Mouse (Mus musculus) liver, postnatal 0 days (tissue): ENCODE results near the gene Lypd6b. TPM values are rescaled to one million over a fixed set of nuclear protein-coding genes. Genes with fewer than 3 reads are reported as not detected.

ENCODE experiments used
- ATAC-seq: fragments of 200-750 bp; cut with Nextera tagmentation; 2 replicates; pipeline ENCODE4 v1.8.0; 2017; ENCODE audit warnings: mild to moderate bottlenecking, moderate library complexity
- DNase-seq: peaks from one replicate; pipeline ENCODE4 v3.0.0-alpha.2; 2016
- H3K27ac ChIP-seq: fragments of 300-500 bp; sonication (generic); 2 replicates; pipeline ENCODE4 v1.5.1; 2014; ENCODE audit warnings: antibody characterized with exemption, moderate library complexity, mild to moderate bottlenecking, low read depth
- H3K27me3 ChIP-seq: fragments of 300-500 bp; sonication (generic); 2 replicates; pipeline ENCODE4 v1.6.1; 2014; ENCODE audit warnings: low read length, control low read depth, mixed read lengths; ENCODE audit not compliant: insufficient read depth
- H3K36me3 ChIP-seq: fragments of 300-500 bp; sonication (generic); replicated peaks from 2 replicates; pipeline ENCODE4 v1.6.1; 2014; ENCODE audit warnings: mild to moderate bottlenecking, control low read depth, low read length, moderate library complexity, mixed read lengths; ENCODE audit not compliant: insufficient read depth
- H3K4me1 ChIP-seq: fragments of 300-500 bp; sonication (generic); 2 replicates; pipeline ENCODE4 v1.6.1; 2014; ENCODE audit warnings: antibody characterized with exemption, mild to moderate bottlenecking, control low read depth; ENCODE audit not compliant: insufficient read depth
- H3K4me2 ChIP-seq: fragments of 300-500 bp; sonication (generic); 2 replicates; pipeline ENCODE4 v1.6.1; 2014; ENCODE audit warnings: low read depth, mild to moderate bottlenecking, low read length, moderate library complexity, mixed read lengths
- H3K4me3 ChIP-seq: fragments of 300-500 bp; sonication (generic); 2 replicates; pipeline ENCODE4 v1.5.1; 2014; ENCODE audit warnings: low read depth, low read length
- H3K9ac ChIP-seq: fragments of 300-500 bp; sonication (generic); replicated peaks from 2 replicates; pipeline ENCODE4 v1.6.1; 2014; ENCODE audit warnings: mild to moderate bottlenecking, moderate library complexity
- H3K9me3 ChIP-seq: fragments of 300-500 bp; sonication (generic); 2 replicates; pipeline ENCODE4 v1.6.1; 2016; ENCODE audit warnings: mild to moderate bottlenecking, control low read depth, low read length, mixed read lengths
- CTCF ChIP-seq: sonication (generic); IDR thresholded peaks from 2 replicates; pipeline ENCODE4 v1.5.1; 2016; ENCODE audit warnings: antibody characterized with exemption, low read depth
- EP300 ChIP-seq: IDR thresholded peaks from 2 replicates; pipeline ENCODE4 v1.6.1; 2016; ENCODE audit warnings: antibody characterized with exemption, low read depth, mild to moderate bottlenecking
- WGBS: fragments of 180-500 bp; shearing (Covaris S2); extraction: QIAGEN DNeasy Blood & Tissue Kit; methylation state at CpG from one replicate; pipeline ENCODE4 v1.1.7; 2014; ENCODE audit not compliant: insufficient replicate concordance; 5-methylcytosine and 5-hydroxymethylcytosine counted together
- polyA plus RNA-seq: library from polyadenylated mRNA; unstranded; fragments of >200 nt; fragmentation: Nextera tagmentation; extraction: Ambion mirVana; gene quantifications from 2 replicates; pipeline ENCODE4 v1.2.1, GENCODE M21; 2015

Gene Lypd6b
- polyA plus RNA-seq, 1 experiment from 2014 or later = not detected

DNA sequence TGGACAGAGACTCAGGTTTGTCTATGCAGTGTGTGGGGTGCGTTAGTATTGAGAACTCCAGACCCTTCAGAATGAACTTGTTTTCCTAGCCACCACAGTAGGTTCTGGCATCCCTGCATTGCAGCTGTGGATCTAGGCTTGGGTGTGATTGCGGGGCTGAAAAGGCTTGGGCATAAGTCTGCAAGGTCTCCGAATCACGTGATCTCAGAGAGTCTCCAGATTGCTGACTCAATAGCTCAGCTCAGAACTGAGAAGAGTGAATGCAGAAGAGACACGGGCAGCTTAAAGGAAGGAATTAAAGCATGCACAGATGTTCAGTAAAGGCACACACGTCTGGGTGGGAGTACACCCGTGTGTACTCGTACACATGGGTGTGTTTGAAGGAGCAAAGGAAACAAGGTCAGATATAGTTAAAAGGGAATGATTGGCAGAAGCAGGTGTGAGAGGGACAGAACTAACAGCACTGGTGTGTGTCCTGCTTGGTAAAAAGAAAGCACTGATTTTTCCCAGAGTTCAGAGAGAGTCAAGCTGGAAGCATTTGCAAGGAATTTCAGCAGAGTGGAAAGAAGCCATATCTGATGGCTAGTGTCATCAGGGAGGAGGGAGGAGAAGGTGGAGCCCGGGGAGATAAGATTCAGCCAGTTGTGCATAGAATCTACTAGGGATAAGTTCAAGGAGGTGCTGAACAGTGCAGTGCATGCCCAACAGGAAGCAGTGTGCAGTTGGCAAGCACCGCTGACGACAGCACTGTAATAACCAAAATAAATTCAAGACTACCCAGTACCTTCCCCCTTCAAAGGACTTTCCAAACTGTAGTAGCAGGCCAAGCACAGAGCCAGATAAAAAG, 37.5 kb upstream of the Lypd6b start:
- no peak overlapping the region for H3K27ac ChIP-seq
- H3K4me2 ChIP-seq = no peak overlapping the region
- no peaks in the 10 kb centered on the region for H3K27me3 ChIP-seq
- DNase-seq = no peak
- no peak overlapping the region for H3K9ac ChIP-seq
- TF ChIP-seq CTCF (no peak), EP300 (no peak)
- no peaks in the 10 kb centered on the region for H3K4me1 ChIP-seq
- no peak for ATAC-seq
- H3K9me3 ChIP-seq = no peaks in the 10 kb centered on the region
- WGBS = 61% methylated on average over 11 of the region's 11 CpGs
- H3K4me3 ChIP-seq = no peak overlapping the region
- no peaks in the 10 kb centered on the region for H3K36me3 ChIP-seq

DNA sequence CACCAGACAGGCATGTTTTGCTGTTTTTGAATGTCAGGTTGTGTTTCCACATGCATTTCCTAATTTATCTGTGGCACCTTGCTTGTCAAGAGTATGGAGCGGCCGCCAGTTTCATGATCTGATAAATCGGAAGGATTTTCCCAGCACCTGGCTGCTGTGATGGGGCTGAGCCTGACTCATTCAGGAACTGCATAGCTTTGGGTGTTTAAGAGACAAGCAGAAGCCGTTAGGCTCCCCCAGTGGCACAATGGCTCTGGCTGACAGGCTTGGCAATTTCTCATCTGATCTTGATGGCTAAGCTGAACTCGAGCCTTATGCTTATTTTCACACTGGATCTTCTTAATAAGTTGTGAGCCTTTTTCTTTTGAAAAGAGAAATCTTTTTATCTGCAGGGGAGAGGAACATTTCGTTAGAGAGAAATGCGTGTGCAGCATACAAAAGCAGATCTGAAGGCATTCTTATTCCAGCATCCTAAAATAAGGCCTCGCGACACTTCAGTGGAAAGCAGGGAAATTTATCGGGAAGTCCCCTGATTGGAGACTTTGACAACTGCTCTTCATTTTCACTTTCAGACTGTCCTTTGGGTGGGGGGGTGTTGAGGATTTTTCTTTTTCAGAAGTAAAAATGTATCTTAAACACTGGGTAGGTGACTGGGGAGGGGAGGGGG, 35.8 kb upstream of the Lypd6b start:
- DNase-seq (no peak), ATAC-seq (no peak)
- no peak overlapping the region for H3K4me3 ChIP-seq
- TF ChIP-seq EP300 (no peak), CTCF (no peak)
- no peaks in the 10 kb centered on the region for H3K27me3 ChIP-seq
- no peaks in the 10 kb centered on the region for H3K36me3 ChIP-seq
- H3K9ac ChIP-seq = no peak overlapping the region
- no peaks in the 10 kb centered on the region for H3K4me1 ChIP-seq
- no peak overlapping the region for H3K27ac ChIP-seq
- no peaks in the 10 kb centered on the region for H3K9me3 ChIP-seq
- 77% methylated on average over 10 of the region's 10 CpGs for WGBS
- no peak overlapping the region for H3K4me2 ChIP-seq

- Histone ChIP-seq H3K4me3 (no peak overlapping the region), H3K9me3 (no peaks in the 10 kb centered on the region), H3K27me3 (no peaks in the 10 kb centered on the region), H3K36me3 (no peaks in the 10 kb centered on the region), H3K9ac (no peak overlapping the region), H3K4me2 (no peak overlapping the region), H3K27ac (no peak overlapping the region), H3K4me1 (no peaks in the 10 kb centered on the region)
- ATAC-seq = no peak
- DNase-seq = no peak
- TF ChIP-seq CTCF (no peak), EP300 (no peak)
- WGBS = 82% methylated on average over 8 of the region's 8 CpGs
These were observed 35.3 kb upstream of the Lypd6b start for GRCm38 (mm10) chr2:49752211-49752607.

GRCm38 (mm10) chr2:49753062-49753461, 34.4 kb upstream of the Lypd6b start:
- no peak for DNase-seq
- ATAC-seq = no peak
- H3K9ac ChIP-seq = no peak overlapping the region
- no peak overlapping the region for H3K27ac ChIP-seq
- H3K36me3 ChIP-seq = no peaks in the 10 kb centered on the region
- no peak overlapping the region for H3K4me2 ChIP-seq
- TF ChIP-seq CTCF (no peak), EP300 (no peak)
- H3K4me3 ChIP-seq = no peak overlapping the region
- H3K27me3 ChIP-seq = no peaks in the 10 kb centered on the region
- H3K4me1 ChIP-seq = no peaks in the 10 kb centered on the region
- no peaks in the 10 kb centered on the region for H3K9me3 ChIP-seq
- 76% methylated on average over 3 of the region's 3 CpGs for WGBS

GRCm38 (mm10) chr2:49755054-49755453, 32.4 kb upstream of the Lypd6b start:
- no peak for TF ChIP-seq CTCF
- no peak for TF ChIP-seq EP300
- no peak overlapping the region for H3K4me3 ChIP-seq
- WGBS = 38% methylated on average over 2 of the region's 2 CpGs

DNA sequence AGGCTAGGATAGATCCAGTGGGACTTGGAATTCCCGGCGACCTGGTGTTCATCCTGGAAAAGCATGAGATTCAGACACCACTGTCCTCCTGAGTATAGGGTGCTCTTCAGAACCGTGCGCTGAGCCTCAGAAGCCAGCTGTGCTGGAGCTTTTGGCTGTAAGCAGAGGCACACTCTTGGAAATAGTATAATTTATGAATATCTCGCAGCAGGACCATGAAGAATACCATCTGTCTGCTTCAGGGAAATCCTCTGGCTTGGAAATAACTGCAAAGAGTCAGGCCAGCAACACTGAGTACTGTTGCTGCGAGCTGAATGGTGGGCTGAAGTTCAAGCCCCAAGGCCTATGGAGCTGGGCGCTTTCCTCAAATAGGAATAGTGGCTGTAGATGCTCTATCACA, 29.9 kb upstream of the Lypd6b start:
- 78% methylated on average over 7 of the region's 7 CpGs for WGBS
- no peaks in the 10 kb centered on the region for H3K9me3 ChIP-seq
- H3K9ac ChIP-seq = no peak overlapping the region
- no peak overlapping the region for H3K4me3 ChIP-seq
- DNase-seq (no peak), ATAC-seq (no peak)
- TF ChIP-seq CTCF (no peak), EP300 (no peak)
- H3K4me1 ChIP-seq = no peaks in the 10 kb centered on the region
- no peaks in the 10 kb centered on the region for H3K36me3 ChIP-seq
- no peaks in the 10 kb centered on the region for H3K27me3 ChIP-seq
- no peak overlapping the region for H3K4me2 ChIP-seq
- no peak overlapping the region for H3K27ac ChIP-seq

More at GRCm38 (mm10) chr2:49755054-49755453, 32.4 kb upstream of the Lypd6b start:
- H3K36me3 ChIP-seq = no peaks in the 10 kb centered on the region
- H3K27me3 ChIP-seq = no peaks in the 10 kb centered on the region
- H3K9ac ChIP-seq = no peak overlapping the region
- no peak for DNase-seq
- H3K4me2 ChIP-seq = no peak overlapping the region
- no peaks in the 10 kb centered on the region for H3K4me1 ChIP-seq
- H3K9me3 ChIP-seq = no peaks in the 10 kb centered on the region
- ATAC-seq = no peak
- no peak overlapping the region for H3K27ac ChIP-seq
